Mouse (Mus musculus) myocyte (in vitro differentiated cells): ENCODE results near the gene Plcxd1. TPM values are rescaled to one million over a fixed set of nuclear protein-coding genes. Genes with fewer than 3 reads are reported as not detected.
A peak's percentile ranks its signal among the peaks of the same experiment; 100 is the strongest.
"Not testable (repeated sequence)": the region's sequence is repeated elsewhere in the genome, so short reads cannot be mapped to it uniquely, and the experiment has no call there.

Experiments used
- H3K27me3 ChIP-seq: one replicate; pipeline ENCODE4 v1.6.1; 2011; ENCODE audit not compliant: control insufficient read depth, insufficient read depth, insufficient read length
- H3K36me3 ChIP-seq: one replicate; pipeline ENCODE4 v1.6.1; 2011; ENCODE audit not compliant: control insufficient read depth, insufficient read depth
- H3K4me2 ChIP-seq: one replicate; pipeline ENCODE4 v1.6.1; 2011; ENCODE audit warnings: low read depth, control low read depth
- H3K4me3 ChIP-seq: one replicate; pipeline ENCODE4 v1.5.1; 2011; ENCODE audit warnings: mild to moderate bottlenecking, control low read depth, moderate library complexity
- H3K79me2 ChIP-seq: one replicate; pipeline ENCODE4 v1.6.1; 2011; ENCODE audit not compliant: control insufficient read depth, insufficient read depth
- H3ac ChIP-seq: one replicate; pipeline ENCODE4 v1.6.1; 2011; ENCODE audit not compliant: control insufficient read depth, insufficient read length
- CEBPB ChIP-seq: IDR thresholded peaks from 2 replicates; pipeline ENCODE4 v1.6.1; 2011; ENCODE audit warnings: mild to moderate bottlenecking, moderate library complexity; ENCODE audit not compliant: poor library complexity, insufficient read depth, severe bottlenecking
- E2F4 ChIP-seq: IDR thresholded peaks from one replicate; pipeline ENCODE4 v1.6.1; 2011; ENCODE audit warnings: mild to moderate bottlenecking, control low read depth, moderate library complexity; ENCODE audit not compliant: insufficient read depth
- MAX ChIP-seq: IDR thresholded peaks from one replicate; pipeline ENCODE4 v1.6.1; 2011; ENCODE audit warnings: low read depth, mild to moderate bottlenecking, control low read depth
- MYOD1 ChIP-seq, 3 experiments: IDR thresholded peaks; one replicate each; pipeline ENCODE4 v1.6.1; 2011; ENCODE audit warnings: control low read depth in 2 of 3, low read depth in 2 of 3, mild to moderate bottlenecking in 2 of 3, moderate library complexity in 1 of 3; ENCODE audit not compliant: insufficient read length in 2 of 3, control insufficient read depth in 1 of 3
- MYOG ChIP-seq, 3 experiments: IDR thresholded peaks; one replicate each; pipeline ENCODE4 v1.6.1; 2011; ENCODE audit warnings: control low read depth in 2 of 3, low read depth in 2 of 3, mild to moderate bottlenecking in 2 of 3; ENCODE audit not compliant: insufficient read length in 2 of 3, control insufficient read depth in 1 of 3, insufficient read depth in 1 of 3
- POLR2A ChIP-seq: IDR thresholded peaks from one replicate; pipeline ENCODE4 v1.6.1; 2011; ENCODE audit warnings: low read depth, mild to moderate bottlenecking, control low read depth, moderate library complexity; ENCODE audit not compliant: insufficient read length
- POLR2AphosphoS2 ChIP-seq: IDR thresholded peaks from one replicate; pipeline ENCODE4 v1.6.1; 2011; ENCODE audit warnings: low read depth, control low read depth; ENCODE audit not compliant: insufficient read length
- REST ChIP-seq: IDR thresholded peaks from one replicate; pipeline ENCODE4 v1.6.1; 2011; ENCODE audit warnings: mild to moderate bottlenecking, control low read depth, moderate library complexity; ENCODE audit not compliant: insufficient read depth, insufficient read length
- SRF ChIP-seq: IDR thresholded peaks from one replicate; pipeline ENCODE4 v1.6.1; 2011; ENCODE audit warnings: low read depth; ENCODE audit not compliant: control insufficient read depth, insufficient read length
- TCF12 ChIP-seq: IDR thresholded peaks from one replicate; pipeline ENCODE4 v1.6.1; 2011; ENCODE audit warnings: mild to moderate bottlenecking, control low read depth; ENCODE audit not compliant: poor library complexity, insufficient read depth, severe bottlenecking
- TCF3 ChIP-seq: IDR thresholded peaks from one replicate; pipeline ENCODE4 v1.6.1; 2011; ENCODE audit warnings: low read depth, control low read depth; ENCODE audit not compliant: insufficient read length
- USF1 ChIP-seq: IDR thresholded peaks from one replicate; pipeline ENCODE4 v1.6.1; 2011; ENCODE audit warnings: low read depth, mild to moderate bottlenecking, control low read depth, moderate library complexity
- polyA plus RNA-seq: library from polyadenylated mRNA; unstranded; fragments of >200 nt; fragmentation: generic; extraction: Trizol; gene quantifications from one replicate; pipeline ENCODE4 v1.2.1, GENCODE M21; 2012; ENCODE audit warnings: missing spikeins

The Plcxd1 gene
- polyA plus RNA-seq = 0.68 TPM

GRCm38 (mm10) chr5:110099656-110100580 is at the start of gene Plcxd1:
Gene Plcxd1, plus strand, starts transcription at chr5:110099969.
- no peak within 1 kb of the TSS for H3K4me3 ChIP-seq
- TF ChIP-seq REST = no peak
- no peak for TF ChIP-seq CEBPB
- TF ChIP-seq E2F4 = no peak
- TF ChIP-seq MAX = no peak
- H3K36me3 ChIP-seq = peaks cover 4% of the 10 kb centered on the region
- no peak within 1 kb of the TSS for H3K4me2 ChIP-seq
- no peaks in the 10 kb centered on the region for H3K79me2 ChIP-seq
- no peak within 1 kb of the TSS for H3ac ChIP-seq
- H3K27me3 ChIP-seq = no peaks in the 10 kb centered on the region

GRCm38 (mm10) chr5:110057637-110058408 is 41.9 kb upstream of the Plcxd1 start:
- Histone ChIP-seq H3K36me3 (no peaks in the 10 kb centered on the region), H3K4me2 (peak overlapping the region; percentile 65), H3K4me3 (peak overlapping the region; percentile 41), H3K79me2 (no peaks in the 10 kb centered on the region), H3ac (no peak overlapping the region), H3K27me3 (no peaks in the 10 kb centered on the region)
- TF ChIP-seq POLR2A = peak; percentile 20
- TF ChIP-seq USF1 = no peak

- H3K4me3 ChIP-seq, H3ac ChIP-seq, H3K36me3 ChIP-seq, H3K4me2 ChIP-seq, H3K79me2 ChIP-seq, H3K27me3 ChIP-seq: not testable (repeated sequence)
Measured at GRCm38 (mm10) chr5:110072413-110072812, 27.4 kb upstream of the Plcxd1 start, which contains the start of gene Gm17655. Gene Gm17655, minus strand, starts transcription at chr5:110072513.

- Histone ChIP-seq H3ac (no peak overlapping the region), H3K79me2 (no peaks in the 10 kb centered on the region), H3K36me3 (no peaks in the 10 kb centered on the region), H3K27me3 (no peaks in the 10 kb centered on the region), H3K4me2 (no peak overlapping the region), H3K4me3 (no peak overlapping the region)
- TF ChIP-seq MYOG (IDR thresholded peaks at IDR 0.05; ENCODE audit: control insufficient read depth in 1 of 3, insufficient read depth in 1 of 3, insufficient read length in 2 of 3, low read depth in 2 of 3) (no peak), TCF3 (no peak), MAX (no peak), POLR2A (no peak), SRF (no peak), USF1 (no peak), TCF12 (no peak), E2F4 (no peak), CEBPB (no peak)
Measured at GRCm38 (mm10) chr5:110082961-110083360, 16.8 kb upstream of the Plcxd1 start.

GRCm38 (mm10) chr5:110086161-110086866 is 13.5 kb upstream of the Plcxd1 start:
- H3K4me2 ChIP-seq = no peak overlapping the region
- no peak overlapping the region for H3ac ChIP-seq
- H3K79me2 ChIP-seq = no peaks in the 10 kb centered on the region
- H3K4me3 ChIP-seq = no peak overlapping the region
- H3K27me3 ChIP-seq = no peaks in the 10 kb centered on the region
- H3K36me3 ChIP-seq = no peaks in the 10 kb centered on the region
- TF ChIP-seq TCF3 (no peak), CEBPB (no peak), MAX (no peak), MYOG (IDR thresholded peaks at IDR 0.05; ENCODE audit: control insufficient read depth in 1 of 3, insufficient read depth in 1 of 3, insufficient read length in 2 of 3, low read depth in 2 of 3) (no peak), SRF (no peak), E2F4 (no peak), MYOD1 (IDR thresholded peaks at IDR 0.05; ENCODE audit: control insufficient read depth in 1 of 3, insufficient read length in 2 of 3, low read depth in 2 of 3) (no peak), USF1 (no peak), POLR2A (no peak), REST (no peak), POLR2AphosphoS2 (no peak), TCF12 (no peak)
